Mouse (Mus musculus): Measurements from ENCODE around the gene Gm2022. TPM values are rescaled to one million over a fixed set of nuclear protein-coding genes. Genes with fewer than 3 reads are reported as not detected.

Gene Gm2022
- not detected for total RNA-seq (2023)

GRCm38 (mm10) chr12:87895070-87895469 is at the start of gene Gm2022:
Gene Gm2022 (plus strand): TSS chr12:87895370.

GRCm38 (mm10) chr12:87873772-87874171 is 21.4 kb upstream of the Gm2022 start, which contains the start of gene Gm2016:
Gene Gm2016 (plus strand): TSS chr12:87874072.

GRCm38 (mm10) chr12:87919721-87920120 is 24.6 kb downstream of the Gm2022 start, which contains the start of gene Gm2035:
Gene Gm2035 (minus strand): TSS chr12:87919857.

Other genes starting within 250 kb of the Gm2022 start
- not detected for gene Gm21319, start 119.6 kb upstream of the Gm2022 start, total RNA-seq (2023)
- gene Gm21936, start 99.9 kb upstream of the Gm2022 start, total RNA-seq (2023): not detected
- gene BB287469, start 78.8 kb upstream of the Gm2022 start, total RNA-seq (2023): not detected
- gene Gm2001, start 53.0 kb upstream of the Gm2022 start, total RNA-seq (2023): not detected
- not detected for gene Gm2016, start 21.3 kb upstream of the Gm2022 start, total RNA-seq (2023)
- not detected for gene Gm2035, start 24.5 kb downstream of the Gm2022 start, total RNA-seq (2023)
- gene Gm2042, start 58.7 kb downstream of the Gm2022 start, total RNA-seq (2023): not detected
- not detected for gene Gm2075, start 116.5 kb downstream of the Gm2022 start, total RNA-seq (2023)
- not detected for gene Gm6803, start 123.4 kb downstream of the Gm2022 start, total RNA-seq (2023)
- not detected for gene Gm2056, start 131.6 kb downstream of the Gm2022 start, total RNA-seq (2023)
- gene Gm16368, start 188.3 kb downstream of the Gm2022 start, total RNA-seq (2023): not detected

All from B cell, adult 67 days (primary cell).